In genomic region chr1:176981511-176981910, GRCm38 (mm10) we compare ENCODE assay signal across 20 mouse cellular contexts.
DNase-seq lines count a peak whose midpoint lies in the region; ATAC-seq and TF ChIP-seq lines count a peak whose summit lies in the region.
"Had no signal": no experiment of that assay in that cellular context is flagged by ENCODE, and none has a peak within 500 bp of the region (broad histone marks: within the 10 kb centered on the region; RNA-seq: fewer than 3 reads in every experiment).

No protein-coding gene starts in this region.

- no peak for TF ChIP-seq CTCF in left cerebral cortex, adult 2 months (IDR thresholded peaks at IDR 0.05)
- TF ChIP-seq CTCF in stomach, postnatal 0 days (IDR thresholded peaks at IDR 0.05; ENCODE audit: low read depth), result no peak

- 81% methylated on average over 2 of the region's 2 CpGs for WGBS in forebrain, embryonic 15.5 days
- 69% methylated on average over 2 of the region's 2 CpGs for WGBS in forebrain, embryonic 13.5 days
- 91% methylated on average over 2 of the region's 2 CpGs for WGBS in stomach, embryonic 14.5 days
- WGBS in stomach, postnatal 0 days, result 83% methylated on average over 2 of the region's 2 CpGs

- intact Hi-C loops in left cerebral cortex, adult 2 months (cut with DNase I), result loop anchor here (2.0 to 5.0 kb wide), 3 partner anchors 34 to 99 kb away; no protein-coding TSS in a partner anchor
- intact Hi-C loops in left cerebral cortex, postnatal 36 days (cut with DNase I), result loop anchor here (10.0 kb wide), 1 partner anchor 97 kb away; no protein-coding TSS in a partner anchor

- no peak overlapping the region for H3K4me2 ChIP-seq in forebrain, embryonic 15.5 days (replicated peaks)
- H3K4me2 ChIP-seq in forebrain, embryonic 13.5 days, result no peak overlapping the region
- no peak overlapping the region for H3K4me2 ChIP-seq in stomach, embryonic 14.5 days (replicated peaks; ENCODE audit: low read depth, low read length)
- no peak overlapping the region for H3K4me2 ChIP-seq in stomach, postnatal 0 days (replicated peaks; ENCODE audit: low read depth)
- H3K4me2 ChIP-seq: embryonic facial prominence, embryonic 13.5 days; heart, embryonic 11.5 days; heart, embryonic 15.5 days; hindbrain, embryonic 13.5 days had no signal

- peaks cover 32% of the 10 kb centered on the region for H3K4me1 ChIP-seq in forebrain, embryonic 15.5 days
- peaks cover 34% of the 10 kb centered on the region for H3K4me1 ChIP-seq in forebrain, embryonic 13.5 days
- peaks cover 11% of the 10 kb centered on the region; the same call in 1 of the 2 replicates for H3K4me1 ChIP-seq in stomach, embryonic 14.5 days (ENCODE audit: control insufficient read depth, insufficient read depth, low read length)
- no peaks in the 10 kb centered on the region; the same call in 1 of the 2 replicates for H3K4me1 ChIP-seq in stomach, postnatal 0 days (replicated peaks; ENCODE audit: control insufficient read depth, insufficient read depth)

- H3K9ac ChIP-seq in forebrain, embryonic 15.5 days (replicated peaks), result no peak overlapping the region
- no peak overlapping the region for H3K9ac ChIP-seq in forebrain, embryonic 13.5 days
- H3K9ac ChIP-seq in stomach, embryonic 14.5 days (replicated peaks; ENCODE audit: low read depth, low read length), result no peak overlapping the region
- no peak overlapping the region for H3K9ac ChIP-seq in stomach, postnatal 0 days (ENCODE audit: low read length)
- H3K9ac ChIP-seq: embryonic facial prominence, embryonic 13.5 days; heart, embryonic 15.5 days; hindbrain, embryonic 13.5 days had no signal

- no peaks in the 10 kb centered on the region for H3K27me3 ChIP-seq in forebrain, embryonic 15.5 days
- 0 out of 2 replicates have a peak, but pooled peaks cover 5% of the 10 kb centered on the region for H3K27me3 ChIP-seq in forebrain, embryonic 13.5 days
- no peaks in the 10 kb centered on the region for H3K27me3 ChIP-seq in stomach, embryonic 14.5 days (ENCODE audit: control insufficient read depth, insufficient read depth, low read length)
- H3K27me3 ChIP-seq in stomach, postnatal 0 days (ENCODE audit: control insufficient read depth, insufficient read depth, low read length), result no peaks in the 10 kb centered on the region
- H3K27me3 ChIP-seq: embryonic facial prominence, embryonic 13.5 days; heart, embryonic 15.5 days; hindbrain, embryonic 13.5 days had no signal

- H3K4me3 ChIP-seq in forebrain, embryonic 15.5 days, result no peak overlapping the region
- no peak overlapping the region for H3K4me3 ChIP-seq in forebrain, embryonic 13.5 days
- H3K4me3 ChIP-seq in left cerebral cortex, adult 2 months, result no peak overlapping the region
- H3K4me3 ChIP-seq in stomach, embryonic 14.5 days (ENCODE audit: low read depth, low read length), result no peak overlapping the region
- no peak overlapping the region for H3K4me3 ChIP-seq in stomach, postnatal 0 days (ENCODE audit: low read depth, low read length)
- H3K4me3 ChIP-seq: embryonic facial prominence, embryonic 13.5 days; heart, adult 2 months; heart, embryonic 15.5 days; hindbrain, embryonic 13.5 days had no signal

- no peaks in the 10 kb centered on the region for H3K9me3 ChIP-seq in forebrain, embryonic 15.5 days
- H3K9me3 ChIP-seq in forebrain, embryonic 13.5 days (replicated peaks), result no peaks in the 10 kb centered on the region
- 0 out of 2 replicates have a peak, but pooled peaks cover 5% of the 10 kb centered on the region for H3K9me3 ChIP-seq in stomach, embryonic 14.5 days (ENCODE audit: control insufficient read depth, low read depth, low read length)
- H3K9me3 ChIP-seq in stomach, postnatal 0 days (ENCODE audit: control insufficient read depth, low read length), result no peaks in the 10 kb centered on the region
- H3K9me3 ChIP-seq: embryonic facial prominence, embryonic 13.5 days; heart, embryonic 15.5 days; hindbrain, embryonic 13.5 days had no signal

- TF ChIP-seq EP300 in stomach, postnatal 0 days (optimal IDR thresholded peaks at IDR 0.05), result no peak

- H3K27ac ChIP-seq in forebrain, embryonic 15.5 days (replicated peaks), result peak overlapping the region; percentile 44; the same call in 1 of the 2 replicates
- H3K27ac ChIP-seq in forebrain, embryonic 13.5 days, result no peak overlapping the region
- peak overlapping the region; percentile 80 for H3K27ac ChIP-seq in left cerebral cortex, adult 2 months
- H3K27ac ChIP-seq in stomach, embryonic 14.5 days (ENCODE audit: low read length), result peak overlapping the region; percentile 44; the same call in 1 of the 2 replicates
- no peak overlapping the region for H3K27ac ChIP-seq in stomach, postnatal 0 days (replicated peaks)
- H3K27ac ChIP-seq: embryonic facial prominence, embryonic 13.5 days; heart, adult 2 months; heart, embryonic 15.5 days; hindbrain, postnatal 0 days had no signal

- no peak for ATAC-seq in forebrain, embryonic 15.5 days (replicated peaks)
- ATAC-seq in forebrain, embryonic 13.5 days, result no peak
- ATAC-seq in stomach, embryonic 14.5 days (ENCODE audit: insufficient number of reproducible peaks, insufficient read depth, low FRiP score, low read depth), result no peak
- ATAC-seq in stomach, postnatal 0 days (ENCODE audit: low FRiP score, low TSS enrichment), result no peak
- ATAC-seq in megakaryocyte progenitor cell, adult 5-6 weeks (replicated peaks; ENCODE audit: poor library complexity), result no peak
- ATAC-seq: hindbrain, postnatal 0 days had no signal

- no peaks in the 10 kb centered on the region for H3K36me3 ChIP-seq in forebrain, embryonic 15.5 days
- no peaks in the 10 kb centered on the region for H3K36me3 ChIP-seq in forebrain, embryonic 13.5 days (ENCODE audit: poor library complexity, severe bottlenecking)
- no peaks in the 10 kb centered on the region for H3K36me3 ChIP-seq in stomach, embryonic 14.5 days (ENCODE audit: control insufficient read depth, insufficient read depth, low read length)
- no peaks in the 10 kb centered on the region for H3K36me3 ChIP-seq in stomach, postnatal 0 days (ENCODE audit: control insufficient read depth, insufficient read depth, low read length)
- H3K36me3 ChIP-seq: embryonic facial prominence, embryonic 13.5 days; heart, embryonic 15.5 days; hindbrain, embryonic 13.5 days had no signal

- no peak for DNase-seq in left cerebral cortex, adult 2 months (ENCODE audit: extremely low spot score in 1 of 2, low spot score in 2 of 2)
- DNase-seq in left cerebral cortex, postnatal 36 days (ENCODE audit: low spot score in 2 of 2), result no peak
- no peak for DNase-seq in stomach, postnatal 0 days (ENCODE audit: low spot score)
- DNase-seq in adrenal gland, postnatal 36 days, result no peak
- DNase-seq: adrenal gland, postnatal 10 days; cerebellum, adult 11-12 months; cerebellum, adult 9-10 months; cerebellum, postnatal 25 days; gastrocnemius, postnatal 14 days; heart, adult 2 months; heart, postnatal 14 days had no signal

Comparison
In these comparisons a context has a peak if more than half of its experiments do, and no peak if none do; other contexts are left out.
1. H3K27ac ChIP-seq: peak in forebrain, embryonic 15.5 days (single experiment), left cerebral cortex, adult 2 months (single experiment) and stomach, embryonic 14.5 days (single experiment); none in forebrain, embryonic 13.5 days (single experiment) and stomach, postnatal 0 days (single experiment).